Mouse (Mus musculus) left cerebral cortex, postnatal 4 days (tissue): ENCODE measurements at regions not wholly inside any gene's neighbourhood (a gene's known extent, or its start where the extent isn't known, plus 50 kb on each side); places are given as distances from the start of the nearest gene placed in this dataset.
"Not testable (repeated sequence)": the region's sequence is repeated elsewhere in the genome, so short reads cannot be mapped to it uniquely, and the experiment has no call there.

ENCODE experiments used
- DNase-seq: peaks from one replicate; pipeline ENCODE4 v3.0.0-alpha.2; 2022
- intact Hi-C: fragments of 180-260 bp; cut with DNase I; formaldehyde crosslinking; loops from one replicate; pipeline ENCODE4 v1.15.1; 2025

DNA sequence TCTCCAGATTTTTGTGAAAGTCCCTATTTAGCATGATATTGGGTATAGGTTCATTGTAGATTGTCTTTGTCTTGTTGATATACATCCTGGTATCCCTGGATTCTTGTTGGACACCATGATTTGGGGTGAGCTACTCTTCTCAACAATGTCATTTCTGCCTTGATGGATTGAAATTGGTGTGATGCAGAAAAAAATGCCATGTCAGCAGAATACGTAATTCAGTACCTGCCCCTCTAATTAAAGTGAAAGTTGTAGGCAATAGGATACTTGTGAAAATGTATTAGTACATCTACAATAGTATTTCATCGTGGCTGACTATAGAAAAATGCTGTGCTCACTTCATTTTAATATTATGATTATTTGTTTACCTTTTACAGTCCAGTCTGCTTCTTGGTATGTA lies 280.7 kb upstream of the Gm21293 start:
- intact Hi-C loops, result no loop called here
- DNase-seq, result no peak

GRCm38 (mm10) chr10:103863909-103864308 lies 278.9 kb upstream of the Gm21293 start:
- intact Hi-C loops, result no loop called here

DNA sequence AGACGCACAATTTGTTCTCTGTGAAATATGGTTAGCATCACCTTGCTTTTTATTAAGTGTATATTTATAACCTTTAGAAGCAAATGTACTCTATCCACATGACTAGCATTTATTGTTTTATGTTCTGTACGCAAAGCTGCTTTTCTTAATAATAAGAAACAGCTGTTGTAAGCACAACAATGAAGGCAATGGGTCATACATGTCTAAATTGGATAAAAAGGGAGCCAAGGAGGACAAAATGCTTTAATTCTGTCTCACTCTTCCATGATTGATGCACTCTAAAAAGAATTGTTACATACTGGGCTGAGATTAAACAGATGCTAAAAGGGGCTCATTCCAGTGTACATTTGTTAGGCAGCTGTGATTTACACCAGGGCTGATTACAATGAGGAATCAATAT lies 232.7 kb upstream of the Gm21293 start:
- intact Hi-C loops, result no loop called here
- no peak for DNase-seq

More at GRCm38 (mm10) chr10:103863909-103864308, 278.9 kb upstream of the Gm21293 start:
- no peak for DNase-seq

- DNase-seq, result no peak
- intact Hi-C loops, result no loop called here
Measured at GRCm38 (mm10) chr10:103958183-103958582, 184.6 kb upstream of the Gm21293 start.

DNA sequence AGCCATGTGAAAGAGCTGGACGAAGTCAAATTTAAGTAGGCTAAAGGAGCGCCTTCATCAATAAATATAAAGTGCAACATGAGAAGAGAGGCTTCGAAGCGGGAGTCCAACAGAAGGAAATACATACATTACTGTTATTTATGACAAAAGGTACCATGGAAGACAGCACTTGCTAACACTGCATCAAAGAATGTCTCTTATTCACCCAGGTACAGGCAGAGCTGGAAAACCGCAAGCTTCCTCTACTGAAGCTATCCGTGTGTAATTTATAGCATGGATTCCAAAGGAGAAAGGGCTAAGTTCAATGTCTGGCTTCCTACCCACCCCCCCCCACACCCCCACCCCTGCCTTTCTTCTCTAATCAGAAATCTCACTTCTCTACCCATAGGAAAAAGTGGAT lies 166.7 kb upstream of the Gm21293 start:
- intact Hi-C loops, result no loop called here
- DNase-seq, result no peak

DNA sequence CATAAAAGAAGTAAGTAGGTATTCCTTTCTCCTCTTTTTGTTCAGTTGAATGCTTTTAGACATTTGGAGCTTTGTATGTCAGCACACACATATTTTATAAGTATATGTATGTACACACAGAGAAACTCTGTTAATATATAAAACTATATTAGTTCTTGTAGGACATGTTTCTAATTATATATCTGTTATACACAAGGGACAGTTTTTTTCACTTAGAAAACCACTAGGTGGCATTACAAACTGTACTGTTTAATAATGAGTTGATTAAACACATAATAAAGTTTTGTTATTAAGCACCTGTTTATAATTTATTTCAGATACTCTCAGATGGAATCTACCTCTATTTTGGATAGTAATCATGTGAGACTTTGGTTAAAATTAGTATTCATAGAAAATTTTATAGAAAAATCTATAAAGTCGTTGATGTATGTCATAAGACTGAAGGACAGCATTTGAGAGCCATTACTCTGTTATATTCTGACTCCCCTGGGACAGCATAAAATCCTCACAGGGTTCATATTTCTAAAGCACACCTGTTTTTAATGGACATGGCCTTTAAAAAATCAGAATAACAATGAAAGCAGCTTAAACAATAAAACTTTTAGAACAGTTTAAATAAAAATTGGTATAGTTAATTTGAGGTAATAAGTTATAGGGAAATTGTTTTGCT lies 158.4 kb upstream of the Gm21293 start:
- intact Hi-C loops, result no loop called here
- DNase-seq, result no peak

GRCm38 (mm10) chr10:104019540-104019939 lies 123.2 kb upstream of the Gm21293 start:
- DNase-seq, result no peak
- intact Hi-C loops, result no loop called here

DNA sequence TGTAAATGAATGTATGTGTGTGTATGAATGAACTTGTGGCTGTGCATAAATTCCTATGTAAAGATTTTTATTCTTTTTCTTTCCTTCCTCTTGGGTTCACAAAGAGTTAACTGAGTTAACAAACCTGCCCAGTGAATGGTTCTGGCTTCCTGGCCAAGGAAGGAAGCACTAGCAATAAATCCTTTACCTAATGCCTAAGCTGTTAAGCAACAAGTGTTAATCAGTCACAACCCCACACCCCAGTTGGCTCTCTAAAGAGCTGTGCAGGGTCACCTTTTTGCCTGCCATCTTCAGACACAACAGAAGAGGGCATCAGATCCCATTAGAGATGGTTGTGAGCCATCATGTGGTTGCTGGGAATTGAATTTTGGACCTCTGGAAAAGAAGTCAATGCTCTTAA lies 121.2 kb upstream of the Gm21293 start:
- no peak for DNase-seq
- intact Hi-C loops, result no loop called here

- intact Hi-C loops, result no loop called here
- DNase-seq, result no peak
Measured at GRCm38 (mm10) chr10:104028162-104028561, 114.6 kb upstream of the Gm21293 start.

GRCm38 (mm10) chr10:104032771-104033170 lies 110.0 kb upstream of the Gm21293 start:
- intact Hi-C loops, result no loop called here
- DNase-seq, result no peak

- DNase-seq, intact Hi-C loops: not testable (repeated sequence)
Measured at GRCm38 (mm10) chr10:104041729-104042386, 100.9 kb upstream of the Gm21293 start.

DNA sequence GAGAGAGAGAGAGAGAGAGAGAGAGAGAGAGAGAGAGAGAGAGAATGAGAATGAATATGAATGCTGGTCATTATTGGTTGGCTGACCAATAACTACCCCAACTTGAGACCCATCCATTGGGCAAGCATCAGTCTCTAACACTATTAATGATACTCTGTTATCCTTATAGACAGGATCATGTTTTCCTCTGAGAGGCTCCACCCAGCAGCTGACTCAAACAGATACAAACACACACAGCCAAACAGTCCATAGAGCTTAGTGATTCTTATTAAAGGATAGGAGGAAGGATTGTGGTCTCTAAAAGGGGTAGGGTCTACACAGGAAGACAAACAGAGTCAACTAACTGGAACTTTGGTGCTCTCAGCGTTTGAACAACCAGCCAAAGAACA lies 100.4 kb upstream of the Gm21293 start:
- intact Hi-C loops, result no loop called here
- no peak for DNase-seq

DNA sequence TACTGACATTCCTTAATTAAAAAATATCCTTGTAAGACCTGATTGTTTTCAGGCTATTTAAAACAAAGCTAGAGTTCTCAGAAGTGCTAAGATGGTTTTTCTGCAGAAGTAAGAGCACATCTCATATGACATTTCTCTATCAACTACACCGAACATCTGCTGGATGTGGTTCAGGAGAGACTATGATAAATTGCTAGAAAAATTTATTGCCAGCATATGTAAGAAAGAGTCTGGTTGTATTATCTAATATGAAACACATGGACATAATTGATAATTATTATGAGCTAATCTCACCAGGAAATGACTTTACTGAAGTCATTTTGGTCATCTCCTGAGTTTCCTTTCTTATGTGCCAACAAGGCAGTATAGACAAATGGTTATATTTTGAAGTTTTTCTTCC lies 99.2 kb upstream of the Gm21293 start:
- intact Hi-C loops, result no loop called here
- no peak for DNase-seq
